Mouse (Mus musculus) testis, adult 2 months (tissue): ENCODE measurements at regions not wholly inside any gene's neighbourhood (a gene's known extent, or its start where the extent isn't known, plus 50 kb on each side); places are given as distances from the start of the nearest gene placed in this dataset.

Source experiments
- H3K27ac ChIP-seq: fragments of 200-500 bp; 2 replicates; pipeline ENCODE4 v1.5.1; 2012; ENCODE audit warnings: low read depth, low read length; ENCODE audit not compliant: control insufficient read depth, insufficient read depth
- H3K27me3 ChIP-seq: fragments of 200-500 bp; 2 replicates; pipeline ENCODE4 v1.6.1; 2012; ENCODE audit warnings: mild to moderate bottlenecking, low read length, moderate library complexity; ENCODE audit not compliant: control insufficient read depth, insufficient read depth
- H3K36me3 ChIP-seq: fragments of 200-500 bp; 2 replicates; pipeline ENCODE4 v1.6.1; 2012; ENCODE audit warnings: mild to moderate bottlenecking, low read length; ENCODE audit not compliant: control insufficient read depth, insufficient read depth
- H3K4me1 ChIP-seq: fragments of 200-500 bp; 2 replicates; pipeline ENCODE4 v1.6.1; 2012; ENCODE audit warnings: low read length; ENCODE audit not compliant: control insufficient read depth, insufficient read depth
- H3K4me3 ChIP-seq: fragments of 200-500 bp; 2 replicates; pipeline ENCODE4 v1.5.1; 2012; ENCODE audit warnings: low read depth, mild to moderate bottlenecking, low read length, moderate library complexity, mixed read lengths; ENCODE audit not compliant: control insufficient read depth
- CTCF ChIP-seq: fragments of 200-500 bp; IDR thresholded peaks from 2 replicates; pipeline ENCODE4 v1.5.1; 2012; ENCODE audit warnings: low read depth, mild to moderate bottlenecking, inconsistent platforms, low read length, moderate library complexity; ENCODE audit not compliant: control insufficient read depth, insufficient read depth, insufficient replicate concordance
- POLR2A ChIP-seq: fragments of 200-500 bp; IDR thresholded peaks from 2 replicates; pipeline ENCODE4 v1.6.1; 2012; ENCODE audit warnings: low read depth, mild to moderate bottlenecking, inconsistent platforms, low read length, moderate library complexity; ENCODE audit not compliant: control insufficient read depth

DNA sequence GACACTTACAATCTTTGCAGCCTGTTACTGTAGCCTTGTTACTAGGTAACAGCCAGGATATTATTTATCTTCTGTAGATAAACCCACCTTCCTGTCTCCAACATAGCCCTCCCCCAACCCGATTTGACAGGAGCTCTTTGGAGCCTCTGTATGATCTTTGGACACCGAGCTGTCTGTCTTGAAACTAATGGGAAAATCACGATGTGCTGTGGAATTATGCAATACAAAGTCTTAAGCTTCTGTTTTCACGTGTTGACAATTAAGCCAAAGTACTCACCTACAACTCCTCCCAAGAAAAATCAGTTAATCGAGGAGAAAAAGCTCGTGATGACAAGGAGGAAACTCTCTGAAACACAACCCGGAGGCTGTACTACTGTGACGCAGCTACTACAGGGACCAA is 65.9 kb upstream of the Adcy2 start:
- TF ChIP-seq CTCF (no peak), POLR2A (no peak)
- no peak overlapping the region for H3K4me3 ChIP-seq
- no peaks in the 10 kb centered on the region for H3K36me3 ChIP-seq
- no peaks in the 10 kb centered on the region for H3K4me1 ChIP-seq
- H3K27ac ChIP-seq: no peak overlapping the region
- H3K27me3 ChIP-seq: no peaks in the 10 kb centered on the region

DNA sequence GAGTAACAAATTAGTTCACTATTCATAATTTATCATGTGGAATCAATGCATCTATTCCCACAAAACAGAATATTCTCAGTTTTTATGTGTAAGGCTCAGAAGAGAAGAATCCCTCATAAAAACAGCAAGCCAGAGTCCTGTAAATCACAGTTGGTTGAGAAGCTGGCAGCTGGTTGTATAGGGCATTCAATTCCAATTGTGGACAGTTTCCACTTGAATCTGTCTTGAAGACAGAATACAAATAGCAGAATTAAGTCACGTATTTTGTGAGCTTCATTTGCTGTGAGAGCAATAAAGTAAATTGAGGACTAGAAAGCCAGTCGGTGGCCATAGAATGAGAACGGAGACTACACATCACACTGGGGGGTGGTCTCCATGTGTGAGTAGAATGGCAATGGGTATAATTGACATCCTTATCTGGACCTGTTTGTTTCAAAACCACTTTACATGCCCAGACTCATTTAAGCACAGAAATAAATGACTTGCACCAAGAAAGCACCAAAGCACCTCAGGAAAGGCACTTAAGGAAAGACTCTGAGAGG is 63.4 kb upstream of the Adcy2 start:
- Histone ChIP-seq H3K27ac (no peak overlapping the region), H3K4me1 (no peaks in the 10 kb centered on the region), H3K4me3 (no peak overlapping the region), H3K36me3 (no peaks in the 10 kb centered on the region), H3K27me3 (no peaks in the 10 kb centered on the region)
- TF ChIP-seq POLR2A: no peak
- TF ChIP-seq CTCF: no peak

DNA sequence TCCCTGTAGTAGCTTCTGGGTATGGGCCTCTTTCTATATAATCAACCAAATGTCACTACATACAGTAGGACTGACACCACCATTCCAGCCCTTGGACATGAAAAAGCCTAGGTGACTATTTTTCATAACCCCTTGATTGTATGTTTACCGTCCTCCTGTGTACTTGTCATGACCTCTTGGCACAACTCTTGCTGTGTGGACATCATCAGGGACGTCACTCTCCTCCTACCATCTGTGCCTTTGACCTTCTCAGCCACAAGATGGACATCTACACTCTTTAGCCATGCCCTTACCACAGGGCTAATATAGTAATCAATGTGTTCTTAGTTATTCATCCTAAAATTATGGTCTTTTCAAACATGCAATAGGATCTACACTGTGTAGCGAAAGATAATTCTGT is 62.1 kb upstream of the Adcy2 start:
- H3K27ac ChIP-seq: no peak overlapping the region
- no peaks in the 10 kb centered on the region for H3K36me3 ChIP-seq
- no peaks in the 10 kb centered on the region for H3K4me1 ChIP-seq
- H3K27me3 ChIP-seq: no peaks in the 10 kb centered on the region
- no peak overlapping the region for H3K4me3 ChIP-seq
- no peak for TF ChIP-seq POLR2A
- no peak for TF ChIP-seq CTCF
